Mouse (Mus musculus): ENCODE measurements around the gene Fam219b.

DNA sequence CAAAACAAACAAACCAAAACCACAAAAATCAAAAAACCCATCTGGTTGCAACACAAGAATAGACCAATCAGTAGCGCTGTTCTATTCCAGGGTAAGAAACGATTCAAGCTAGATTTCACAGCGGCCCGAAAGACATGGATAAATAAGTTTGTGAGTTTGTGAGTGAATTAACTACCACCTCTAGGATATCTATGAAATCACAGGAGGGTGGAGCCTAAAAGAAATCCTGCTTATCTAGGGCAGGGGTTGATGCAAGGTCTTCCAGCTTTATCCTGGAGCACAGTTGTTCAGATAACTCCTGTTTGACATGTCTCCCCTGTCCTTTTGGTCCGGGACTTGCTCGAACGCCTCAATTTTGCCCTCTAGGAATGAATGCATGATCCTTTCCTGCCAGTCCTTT is 22.9 kb downstream of the Fam219b start:
- TF ChIP-seq CTCF (IDR thresholded peaks at IDR 0.05; ENCODE audit: control insufficient read depth, insufficient read depth, insufficient read length) (no peak), USF1 (IDR thresholded peaks at IDR 0.05; ENCODE audit: low read depth) (no peak), CEBPB (IDR thresholded peaks at IDR 0.05; ENCODE audit: low read depth) (no peak), MYOD1 (IDR thresholded peaks at IDR 0.05; ENCODE audit: control insufficient read depth, insufficient read length, low read depth) (no peak), FOSL1 (IDR thresholded peaks at IDR 0.05; ENCODE audit: insufficient read depth, low read length, poor library complexity, severe bottlenecking) (no peak), MYOG (IDR thresholded peaks at IDR 0.05; ENCODE audit: control insufficient read depth, extremely low read depth, insufficient read length) (no peak)

Measured in C2C12 (cell line).